In genomic region chr11:52089291-52089690, GRCm38 (mm10) we compare ENCODE assay signal across 19 mouse cellular contexts. TPM values are rescaled to one million over a fixed set of nuclear protein-coding genes. Genes with fewer than 3 reads are reported as not detected.
DNase-seq lines count a peak whose midpoint lies in the region; ATAC-seq and TF ChIP-seq lines count a peak whose summit lies in the region.
"Had no signal": no experiment of that assay in that cellular context is flagged by ENCODE, and none has a peak within 500 bp of the region (broad histone marks: within the 10 kb centered on the region; RNA-seq: fewer than 3 reads in every experiment).

No protein-coding gene starts in this region.

- no peak for TF ChIP-seq POLR2A in myocyte (IDR thresholded peaks at IDR 0.05; ENCODE audit: insufficient read length, low read depth)

- H3K4me1 ChIP-seq in heart, embryonic 13.5 days: peaks cover 35% of the 10 kb centered on the region
- H3K4me1 ChIP-seq in embryonic facial prominence, embryonic 13.5 days: peaks cover 27% of the 10 kb centered on the region

- H3K36me3 ChIP-seq in heart, embryonic 13.5 days: no peaks in the 10 kb centered on the region
- H3K36me3 ChIP-seq in embryonic facial prominence, embryonic 13.5 days: no peaks in the 10 kb centered on the region
- H3K36me3 ChIP-seq in myocyte (ENCODE audit: control insufficient read depth, insufficient read depth): no peaks in the 10 kb centered on the region
- H3K36me3 ChIP-seq: forebrain, embryonic 15.5 days; G1E; midbrain, embryonic 12.5 days had no signal

- H3K9me3 ChIP-seq in heart, embryonic 13.5 days: no peaks in the 10 kb centered on the region
- no peaks in the 10 kb centered on the region for H3K9me3 ChIP-seq in embryonic facial prominence, embryonic 13.5 days
- H3K9me3 ChIP-seq: forebrain, embryonic 15.5 days; G1E; midbrain, embryonic 12.5 days had no signal

- H3K9ac ChIP-seq in heart, embryonic 13.5 days: peak overlapping the region; percentile 30; the same call in 1 of the 2 replicates
- no peak overlapping the region for H3K9ac ChIP-seq in embryonic facial prominence, embryonic 13.5 days
- H3K9ac ChIP-seq: forebrain, embryonic 15.5 days; hindbrain, embryonic 14.5 days; midbrain, embryonic 12.5 days had no signal

- H3K79me2 ChIP-seq in myocyte (ENCODE audit: control insufficient read depth, insufficient read depth): no peaks in the 10 kb centered on the region

- no peaks in the 10 kb centered on the region for H3K27me3 ChIP-seq in heart, embryonic 13.5 days (replicated peaks)
- no peaks in the 10 kb centered on the region for H3K27me3 ChIP-seq in embryonic facial prominence, embryonic 13.5 days
- no peaks in the 10 kb centered on the region for H3K27me3 ChIP-seq in myocyte (ENCODE audit: control insufficient read depth, insufficient read depth, insufficient read length)
- H3K27me3 ChIP-seq: forebrain, embryonic 15.5 days; midbrain, embryonic 12.5 days had no signal

- no peak overlapping the region for H3ac ChIP-seq in myocyte (ENCODE audit: control insufficient read depth, insufficient read length)

- no peak for DNase-seq in heart, adult 9 months (ENCODE audit: low spot score in 2 of 2)
- peak; percentile 15 to 28 for DNase-seq in kidney, postnatal 4 days
- no peak for DNase-seq in kidney, postnatal 10 days
- no peak for DNase-seq in embryo, embryonic 9.5 days (ENCODE audit: extremely low spot score)
- DNase-seq: adrenal gland, postnatal 36 days; cerebellum, postnatal 10 days; gastrocnemius, postnatal 10 days; kidney, adult 9 months; liver; lung, postnatal 10 days had no signal

- no peak for ATAC-seq in heart, embryonic 13.5 days (ENCODE audit: extremely low read depth, insufficient number of reproducible peaks, low FRiP score, low TSS enrichment)
- ATAC-seq in embryonic facial prominence, embryonic 13.5 days (ENCODE audit: insufficient number of reproducible peaks, insufficient read depth, low FRiP score, low TSS enrichment, low read depth): no peak
- ATAC-seq: activated CD4-positive, CD25-positive, alpha-beta regulatory T cell, adult 4 months; forebrain, embryonic 15.5 days had no signal

- peak overlapping the region; percentile 50; the same call in 1 of the 2 replicates for H3K27ac ChIP-seq in heart, embryonic 13.5 days (replicated peaks)
- peak overlapping the region; percentile 28; the same call in 1 of the 2 replicates for H3K27ac ChIP-seq in embryonic facial prominence, embryonic 13.5 days
- H3K27ac ChIP-seq: forebrain, embryonic 15.5 days; hindbrain, embryonic 14.5 days; midbrain, embryonic 12.5 days had no signal

- H3K4me3 ChIP-seq in heart, embryonic 13.5 days: no peak overlapping the region
- H3K4me3 ChIP-seq in embryonic facial prominence, embryonic 13.5 days: no peak overlapping the region
- H3K4me3 ChIP-seq in myocyte: no peak overlapping the region
- H3K4me3 ChIP-seq: forebrain, embryonic 15.5 days; midbrain, embryonic 12.5 days had no signal

- 40% methylated on average over 8 of the region's 8 CpGs for WGBS in heart, embryonic 13.5 days
- 59% methylated on average over 8 of the region's 8 CpGs for WGBS in embryonic facial prominence, embryonic 13.5 days

- H3K4me2 ChIP-seq in heart, embryonic 13.5 days: peak overlapping the region; percentile 35
- 0 out of 2 replicates have a peak overlapping the region, but pooled peaks have one; percentile 14 for H3K4me2 ChIP-seq in embryonic facial prominence, embryonic 13.5 days
- H3K4me2 ChIP-seq in myocyte (ENCODE audit: low read depth): peak overlapping the region; percentile 63
- H3K4me2 ChIP-seq: forebrain, embryonic 15.5 days; hindbrain, embryonic 14.5 days; midbrain, embryonic 12.5 days had no signal

TF ChIP-seq in myocyte, 11 proteins besides CTCF, POLR2A, EP300 and RAD21:
- TF ChIP-seq TCF3 (IDR thresholded peaks at IDR 0.05; ENCODE audit: insufficient read length, low read depth) (no peak), SRF (IDR thresholded peaks at IDR 0.05; ENCODE audit: control insufficient read depth, insufficient read length, low read depth) (no peak), MAX (IDR thresholded peaks at IDR 0.05; ENCODE audit: low read depth) (no peak), POLR2AphosphoS2 (IDR thresholded peaks at IDR 0.05; ENCODE audit: insufficient read length, low read depth) (no peak), CEBPB (IDR thresholded peaks at IDR 0.05; ENCODE audit: insufficient read depth, poor library complexity, severe bottlenecking) (no peak), USF1 (IDR thresholded peaks at IDR 0.05; ENCODE audit: low read depth) (no peak), MYOD1 (IDR thresholded peaks at IDR 0.05; ENCODE audit: control insufficient read depth in 1 of 3, insufficient read length in 2 of 3, low read depth in 2 of 3) (no peak), TCF12 (IDR thresholded peaks at IDR 0.05; ENCODE audit: insufficient read depth, poor library complexity, severe bottlenecking) (no peak), REST (IDR thresholded peaks at IDR 0.05; ENCODE audit: insufficient read depth, insufficient read length) (no peak), MYOG (IDR thresholded peaks at IDR 0.05; ENCODE audit: control insufficient read depth in 1 of 3, insufficient read depth in 1 of 3, insufficient read length in 2 of 3, low read depth in 2 of 3) (no peak), E2F4 (IDR thresholded peaks at IDR 0.05; ENCODE audit: insufficient read depth) (no peak)

RNA-seq across cellular contexts. Expression of gene Ppp2ca, which starts 9.2 kb away (rescaled TPM):
- polyA plus RNA-seq in heart, embryonic 13.5 days (2015; fragmentation: Nextera tagmentation; extraction: Ambion mirVana): 64.2 and 68.9 TPM in 2 replicates
- polyA plus RNA-seq in embryonic facial prominence, embryonic 13.5 days (2015; fragmentation: Nextera tagmentation; extraction: Ambion mirVana): 83.5 and 90.8 TPM in 2 replicates
- polyA plus RNA-seq in myocyte (2012; fragmentation: generic; extraction: Trizol): 56.4 TPM

RNA-seq across cellular contexts. Expression of gene Olfr1373, which starts 56.0 kb away (rescaled TPM):
- not detected in 2 replicates for polyA plus RNA-seq in heart, embryonic 13.5 days (2015; fragmentation: Nextera tagmentation; extraction: Ambion mirVana)
- polyA plus RNA-seq in embryonic facial prominence, embryonic 13.5 days (2015; fragmentation: Nextera tagmentation; extraction: Ambion mirVana): not detected in 2 replicates
- not detected for polyA plus RNA-seq in myocyte (2012; fragmentation: generic; extraction: Trizol)
- polyA plus RNA-seq: activated CD4-positive, CD25-positive, alpha-beta regulatory T cell, adult 4 months; forebrain, embryonic 15.5 days; G1E; hindbrain, embryonic 14.5 days; midbrain, embryonic 12.5 days; thymus, postnatal 0 days had no signal

Comparison
In these comparisons a context has a peak if more than half of its experiments do, and no peak if none do; other contexts are left out.
1. DNase-seq: peak in kidney, postnatal 4 days (2 of 2); none in heart, adult 9 months (0 of 2), kidney, postnatal 10 days (single experiment) and embryo, embryonic 9.5 days (single experiment).
2. Peak in every context shown above with its lines, with median percentiles within 50 percentile points of each other: H3K4me2 ChIP-seq.